Comparison of ENCODE assay signal across 8 mouse cellular contexts in the genomic region with DNA sequence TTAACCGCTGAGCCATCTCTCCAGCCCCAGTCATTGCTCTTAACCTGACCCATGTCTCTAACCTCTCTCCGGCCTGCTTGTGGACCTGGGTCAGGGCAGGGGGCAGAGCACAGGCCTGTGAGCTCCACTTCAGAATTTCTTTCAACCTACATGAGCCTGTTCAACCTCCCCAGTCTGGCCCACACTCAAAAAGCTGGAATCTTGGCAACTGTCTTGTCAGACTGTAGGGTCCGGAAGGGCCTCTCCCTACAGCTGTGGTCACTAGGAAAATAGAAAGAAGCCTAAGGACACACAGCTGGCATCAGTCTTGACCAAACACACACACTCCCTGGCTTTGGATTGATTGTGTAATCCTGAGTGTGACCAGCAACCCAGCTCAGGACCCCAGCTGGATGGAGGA. TPM values are rescaled to one million over a fixed set of nuclear protein-coding genes. Genes with fewer than 3 reads are reported as not detected.
DNase-seq lines count a peak whose midpoint lies in the region; ATAC-seq and TF ChIP-seq lines count a peak whose summit lies in the region.
"Not testable (repeated sequence)": the region's sequence is repeated elsewhere in the genome, so short reads cannot be mapped to it uniquely, and the experiment has no call there.

No protein-coding gene starts in this region.

- ATAC-seq in heart, embryonic 13.5 days (ENCODE audit: extremely low read depth, insufficient number of reproducible peaks, low FRiP score, low TSS enrichment), result not testable (repeated sequence)

- 80% methylated on average over 3 of the region's 3 CpGs for WGBS in heart, embryonic 13.5 days
- 46% methylated on average over 3 of the region's 3 CpGs for WGBS in kidney, adult 2 months
- 47% methylated on average over 3 of the region's 3 CpGs for WGBS in lung, adult 2 months

- peaks cover 37% of the 10 kb centered on the region for H3K4me1 ChIP-seq in heart, embryonic 13.5 days
- H3K4me1 ChIP-seq in kidney, adult 2 months (ENCODE audit: control insufficient read depth, insufficient read depth, low read length), result peaks cover 29% of the 10 kb centered on the region
- not testable (repeated sequence) for H3K4me1 ChIP-seq in lung, adult 2 months (ENCODE audit: control insufficient read depth, insufficient read depth, low read length)

- not testable (repeated sequence) for H3K27me3 ChIP-seq in heart, embryonic 13.5 days (replicated peaks); kidney, adult 2 months (replicated peaks; ENCODE audit: control insufficient read depth, insufficient read depth, low read length)

- not testable (repeated sequence) for H3K36me3 ChIP-seq in heart, embryonic 13.5 days; kidney, adult 2 months (ENCODE audit: control insufficient read depth, insufficient read depth, low read length)

- not testable (repeated sequence) for H3K4me2 ChIP-seq in heart, embryonic 13.5 days

- H3K4me3 ChIP-seq in heart, embryonic 13.5 days; kidney, adult 2 months (ENCODE audit: insufficient read depth, low read depth, low read length); lung, adult 2 months (replicated peaks; ENCODE audit: extremely low read depth, low read depth, low read length): not testable (repeated sequence)

- peak; percentile 48 for DNase-seq in NIH3T3 (ENCODE audit: low read depth)
- peak; percentile 56 for DNase-seq in gastrocnemius, postnatal 10 days
- peak; percentile 83 for DNase-seq in kidney, adult 2 months
- peak; percentile 81 to 84 for DNase-seq in kidney, postnatal 4 days
- DNase-seq in lung, adult 2 months, result peak; percentile 62
- peak; percentile 79 to 88 for DNase-seq in lung, postnatal 4 days
- peak; percentile 68 for DNase-seq in testis, postnatal 10 days (ENCODE audit: low spot score)

- not testable (repeated sequence) for TF ChIP-seq POLR2A in kidney, adult 2 months (IDR thresholded peaks at IDR 0.05; ENCODE audit: low read depth, low read length); lung, adult 2 months (IDR thresholded peaks at IDR 0.05; ENCODE audit: borderline replicate concordance, extremely low read depth, low read depth, low read length)

- 0 out of 2 replicates have a peak overlapping the region, but pooled peaks have one; percentile 8 for H3K27ac ChIP-seq in heart, embryonic 13.5 days (replicated peaks)
- not testable (repeated sequence) for H3K27ac ChIP-seq in kidney, adult 2 months (ENCODE audit: insufficient read depth, low read depth, low read length)

- not testable (repeated sequence) for TF ChIP-seq CTCF in kidney, adult 2 months (conservative IDR thresholded peaks at IDR 0.05; ENCODE audit: insufficient read depth, insufficient read length, low read depth, low read length); lung, adult 2 months (IDR thresholded peaks at IDR 0.05; ENCODE audit: insufficient read depth, low read length)

- not testable (repeated sequence) for H3K9me3 ChIP-seq in heart, embryonic 13.5 days

- H3K9ac ChIP-seq in heart, embryonic 13.5 days, result not testable (repeated sequence)

RNA-seq across cellular contexts. Expression of gene Selenbp1, which starts 2.5 kb away (rescaled TPM):
- total RNA-seq in gastrocnemius, postnatal 10 days (2021), result 1 to 10 TPM; 8.3 to 8.6 TPM
- polyA plus RNA-seq in heart, embryonic 13.5 days (2015; fragmentation: Nextera tagmentation; extraction: Ambion mirVana), result 50.9 and 63.2 TPM in 2 replicates
- polyA plus RNA-seq in kidney, adult 2 months (2012; rRNA removed), result 785 and 803 TPM in 2 replicates
- 865 and 921 TPM in 2 replicates for polyA plus RNA-seq in lung, adult 2 months (2012; rRNA removed)

RNA-seq across cellular contexts. Expression of gene Rfx5, which starts 18.5 kb away (rescaled TPM):
- 10 to 100 TPM in 1 of 2 experiments, 1 to 10 TPM in 1; 7.6 to 11.5 TPM for total RNA-seq in gastrocnemius, postnatal 10 days (2021)
- 5.4 and 6.3 TPM in 2 replicates for polyA plus RNA-seq in heart, embryonic 13.5 days (2015; fragmentation: Nextera tagmentation; extraction: Ambion mirVana)
- polyA plus RNA-seq in kidney, adult 2 months (2012; rRNA removed), result 10.3 and 12.8 TPM in 2 replicates
- 10.5 and 14.6 TPM in 2 replicates for polyA plus RNA-seq in lung, adult 2 months (2012; rRNA removed)

RNA-seq across cellular contexts. Expression of gene Pi4kb, which starts 39.2 kb away (rescaled TPM):
- 10 to 100 TPM; 31.0 to 32.7 TPM for total RNA-seq in gastrocnemius, postnatal 10 days (2021)
- 14.0 and 17.6 TPM in 2 replicates for polyA plus RNA-seq in heart, embryonic 13.5 days (2015; fragmentation: Nextera tagmentation; extraction: Ambion mirVana)
- 35.9 and 41.7 TPM in 2 replicates for polyA plus RNA-seq in kidney, adult 2 months (2012; rRNA removed)
- polyA plus RNA-seq in lung, adult 2 months (2012; rRNA removed), result 33.8 and 38.1 TPM in 2 replicates

RNA-seq across cellular contexts. Expression of gene Psmb4, which starts 48.6 kb away (rescaled TPM):
- 100 to 1,000 TPM; 240 to 255 TPM for total RNA-seq in gastrocnemius, postnatal 10 days (2021)
- 242 and 287 TPM in 2 replicates for polyA plus RNA-seq in heart, embryonic 13.5 days (2015; fragmentation: Nextera tagmentation; extraction: Ambion mirVana)
- 235 and 307 TPM in 2 replicates for polyA plus RNA-seq in kidney, adult 2 months (2012; rRNA removed)
- polyA plus RNA-seq in lung, adult 2 months (2012; rRNA removed), result 175 and 210 TPM in 2 replicates

Comparison
In these comparisons a context has a peak if more than half of its experiments do, and no peak if none do; other contexts are left out.
1. RNA of gene Selenbp1, which starts 2.5 kb away (polyA plus RNA-seq): 865 to 921 TPM in lung, adult 2 months and 785 to 803 TPM in kidney, adult 2 months; 50.9 to 63.2 TPM in heart, embryonic 13.5 days; every median in the first group is over 10 times any median in the second.
2. Peak in every context shown above with its lines, with median percentiles within 50 percentile points of each other: DNase-seq.